Mouse (Mus musculus) mouse trophoblast stem cell (cell line): ENCODE results near the gene Dnajc30.

Experiments
- in situ Hi-C, 2 experiments: fragments of 300-500 bp; cut with MseI, MboI; formaldehyde crosslinking; loops; 2 replicates in 1 of 2; 3 replicates in 1 of 2; pipeline ENCODE4 v1.15.1; 2025

Gene Dnajc30

GRCm38 (mm10) chr5:135109017-135109416 is 45.0 kb downstream of the Dnajc30 start:
- in situ Hi-C loops, result loop anchor here in 1 of 2 experiments (10.0 kb wide), 1 partner anchor 94 kb away; no protein-coding TSS in a partner anchor

- in situ Hi-C loops, result loop anchor here in 1 of 2 experiments (10.0 kb wide), 1 partner anchor 95 kb away; no protein-coding TSS in a partner anchor
Measured at GRCm38 (mm10) chr5:135109426-135109825, 45.4 kb downstream of the Dnajc30 start.

GRCm38 (mm10) chr5:135109976-135110375 is 46.0 kb downstream of the Dnajc30 start:
- in situ Hi-C loops, result loop anchor here in 1 of 2 experiments (10.0 kb wide), 1 partner anchor 95 kb away; no protein-coding TSS in a partner anchor

- in situ Hi-C loops, result no loop called here
Measured at GRCm38 (mm10) chr5:135113782-135114181, 49.8 kb downstream of the Dnajc30 start.

- in situ Hi-C loops, result no loop called here
Measured at GRCm38 (mm10) chr5:135115241-135115640, 51.2 kb downstream of the Dnajc30 start.
